Mouse (Mus musculus): ENCODE measurements around the gene Rps18.
"Not testable (repeated sequence)": the region's sequence is repeated elsewhere in the genome, so short reads cannot be mapped to it uniquely, and the experiment has no call there.

The Rps18 gene

DNA sequence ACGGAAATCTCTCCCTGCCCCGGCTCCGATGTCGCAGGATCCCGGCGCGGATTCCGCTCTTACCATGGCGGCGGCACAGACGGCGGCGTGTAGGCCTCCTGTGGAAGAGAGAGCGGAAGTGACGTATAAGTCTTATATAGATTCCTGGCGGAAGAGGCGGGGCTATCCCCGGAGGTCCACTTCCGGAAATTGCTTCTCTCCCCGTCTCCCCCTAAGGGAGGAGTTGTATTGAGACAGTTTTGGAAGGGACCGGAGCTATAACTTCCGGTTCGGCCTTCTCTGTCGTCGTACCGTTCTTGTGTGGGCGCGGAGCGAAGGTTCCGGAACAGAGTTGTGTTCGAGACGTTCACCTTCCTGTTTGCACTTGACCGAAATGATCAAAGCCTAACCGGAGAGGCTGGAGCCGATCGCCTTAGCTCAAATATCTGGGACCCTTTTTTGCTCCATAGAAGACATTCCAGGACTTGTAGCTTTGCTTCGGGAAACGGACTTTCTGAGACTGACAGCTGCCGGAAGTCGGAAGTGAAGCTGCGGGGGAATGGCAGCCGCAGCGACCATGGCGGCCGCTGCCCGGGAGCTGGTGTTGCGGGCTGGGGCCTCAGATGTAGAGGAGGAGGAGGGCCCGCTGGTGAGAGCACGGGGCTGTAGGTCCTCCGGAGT is at the start of gene Rps18, which contains the start of gene Vps52:
Rps18 (minus strand) TSS at position 447 of the 660 bp plus-strand sequence.
Vps52 (plus strand) TSS at position 258 of the 660 bp plus-strand sequence.
- peak; percentile 99 for DNase-seq (ENCODE audit: extremely low spot score, low read depth, low spot score)

DNA sequence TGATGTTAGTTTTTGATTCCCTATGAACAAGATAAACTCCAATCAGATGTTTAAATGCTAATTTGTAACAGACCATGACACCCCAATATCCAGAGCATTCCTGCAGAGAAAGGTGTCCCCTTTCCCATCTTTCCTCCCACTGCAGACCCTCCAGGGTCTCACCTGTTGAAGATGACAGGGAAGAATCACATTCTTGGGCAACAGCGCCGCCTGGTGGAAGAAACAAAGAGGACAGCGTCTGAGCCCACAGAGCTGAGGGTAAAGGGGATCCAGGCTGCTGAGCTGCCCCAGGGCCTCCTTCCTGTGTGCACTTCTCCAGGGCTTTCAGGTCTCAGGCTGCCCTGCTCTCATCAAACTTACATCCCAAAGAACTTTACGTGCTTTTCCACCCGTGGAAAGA is 47.6 kb upstream of the Rps18 start:
- DNase-seq (ENCODE audit: extremely low spot score, low read depth, low spot score), result no peak

DNA sequence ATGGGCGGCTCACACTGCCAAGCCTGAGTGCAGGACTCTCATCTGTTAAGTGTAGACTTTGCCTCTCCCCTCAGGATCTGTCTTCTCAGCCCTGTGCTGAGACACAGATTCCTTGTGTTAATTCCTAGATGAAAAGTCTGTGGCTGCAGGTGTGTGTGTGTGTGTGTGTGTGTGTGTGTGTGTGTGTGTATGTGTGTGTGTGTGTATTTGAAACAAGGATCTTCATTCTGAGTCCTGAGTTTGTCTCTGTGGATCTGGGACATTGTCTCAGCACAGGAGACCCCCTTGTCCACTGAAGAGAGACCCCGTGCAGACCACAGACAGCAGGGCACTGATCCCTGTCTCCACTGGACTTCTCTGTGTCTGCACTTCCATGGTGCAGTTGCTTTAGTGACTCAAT is 45.0 kb upstream of the Rps18 start:
- not testable (repeated sequence) for DNase-seq (ENCODE audit: extremely low spot score, low read depth, low spot score)

DNA sequence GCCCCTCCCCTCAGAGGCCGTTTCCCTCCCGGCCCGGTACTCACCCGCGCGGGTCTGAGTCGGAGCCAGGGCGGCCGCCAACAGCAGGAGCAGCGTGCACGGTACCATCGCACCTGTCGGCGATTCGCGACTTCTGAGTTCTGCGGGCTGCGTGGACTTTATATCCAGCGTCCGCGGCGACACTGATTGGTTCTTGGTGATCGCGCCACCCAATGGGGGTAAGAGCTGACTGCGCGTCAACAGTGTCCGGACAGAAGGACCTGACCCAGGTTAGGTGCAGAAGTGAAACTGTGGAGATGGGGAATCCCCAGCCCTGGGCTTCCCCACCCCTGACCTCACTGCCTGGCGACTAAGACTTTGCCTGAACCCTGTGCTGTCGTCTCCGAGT is 44.3 kb upstream of the Rps18 start, which contains the start of gene H2-K1:
H2-K1 (minus strand) TSS at position 198 of the 388 bp plus-strand sequence.
- DNase-seq (ENCODE audit: extremely low spot score, low read depth, low spot score), result peak; percentile 44

DNA sequence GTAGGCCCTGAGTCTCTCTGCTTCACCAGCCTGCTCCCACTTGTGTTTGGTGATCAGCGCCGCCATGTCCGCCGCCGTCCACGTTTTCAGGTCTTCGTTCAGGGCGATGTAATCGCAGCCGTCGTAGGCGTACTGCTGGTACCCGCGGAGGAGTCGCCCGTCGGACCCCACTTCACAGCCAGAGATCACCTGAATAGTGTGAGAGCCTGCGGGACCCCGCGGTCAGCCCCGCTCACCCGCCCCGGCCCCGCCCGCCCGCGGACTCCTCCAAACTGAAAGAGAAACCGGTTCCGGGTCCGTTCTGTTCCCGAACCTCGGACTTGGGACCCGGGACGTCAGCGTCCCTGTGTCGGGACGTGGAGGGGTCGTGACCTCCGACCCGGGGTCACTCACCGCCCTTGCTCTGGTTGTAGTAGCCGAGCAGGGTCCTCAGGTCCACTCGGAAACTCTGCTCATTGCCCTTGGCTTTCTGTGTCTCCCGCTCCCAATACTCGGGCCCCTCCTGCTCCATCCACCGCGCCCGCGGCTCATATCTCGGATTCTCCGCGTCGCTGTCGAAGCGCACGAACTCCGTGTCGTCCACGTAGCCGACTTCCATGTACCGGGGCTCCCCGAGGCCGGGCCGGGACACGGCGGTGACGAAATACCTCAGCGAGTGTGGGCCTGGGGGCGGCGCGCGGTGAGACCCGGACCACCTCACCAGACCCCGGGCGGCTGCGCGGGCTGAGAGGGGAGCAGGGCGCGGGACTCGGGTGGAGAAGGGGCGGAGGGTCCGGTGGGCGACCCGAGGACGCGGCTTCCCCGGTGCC is 43.7 kb upstream of the Rps18 start:
- DNase-seq (ENCODE audit: extremely low spot score, low read depth, low spot score), result no peak

DNA sequence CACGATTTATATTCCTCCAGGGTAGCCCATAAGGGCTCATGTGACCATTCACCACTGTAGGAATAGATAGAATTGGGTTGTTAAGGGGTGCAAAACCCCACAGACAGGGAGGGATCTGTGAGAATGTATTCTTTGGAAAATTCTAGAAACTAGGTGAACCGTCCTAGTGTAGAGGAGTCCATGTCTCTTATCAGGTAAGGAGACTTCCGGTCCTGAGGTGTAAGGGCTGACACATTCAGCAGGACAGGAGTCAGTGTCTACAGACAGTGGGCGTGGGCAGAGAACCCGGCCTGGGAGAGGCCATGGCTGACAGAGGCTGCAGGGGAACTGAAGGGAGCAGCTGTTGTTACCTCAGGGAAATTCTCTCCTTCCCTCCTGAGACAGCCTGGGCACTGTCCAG is 42.9 kb upstream of the Rps18 start:
- DNase-seq (ENCODE audit: extremely low spot score, low read depth, low spot score), result not testable (repeated sequence)

DNA sequence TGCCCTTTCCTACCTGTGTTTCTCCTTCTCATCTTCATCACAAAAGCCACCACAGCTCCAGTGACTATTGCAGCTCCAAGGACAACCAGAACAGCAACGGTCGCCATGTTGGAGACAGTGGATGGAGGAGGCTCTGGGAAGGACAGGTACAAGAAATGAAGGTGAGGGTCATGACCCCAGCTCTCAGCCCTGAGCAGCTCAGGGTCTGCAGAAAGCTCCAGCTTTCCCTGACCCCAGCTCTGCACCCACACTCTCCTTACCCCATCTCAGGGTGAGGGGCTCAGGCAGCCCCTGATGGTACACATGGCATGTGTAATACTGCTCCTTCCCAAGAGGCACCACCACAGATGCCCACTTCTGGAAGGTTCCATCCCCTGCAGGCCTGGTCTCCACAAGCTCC is 41.2 kb upstream of the Rps18 start:
- not testable (repeated sequence) for DNase-seq (ENCODE audit: extremely low spot score, low read depth, low spot score)

DNA sequence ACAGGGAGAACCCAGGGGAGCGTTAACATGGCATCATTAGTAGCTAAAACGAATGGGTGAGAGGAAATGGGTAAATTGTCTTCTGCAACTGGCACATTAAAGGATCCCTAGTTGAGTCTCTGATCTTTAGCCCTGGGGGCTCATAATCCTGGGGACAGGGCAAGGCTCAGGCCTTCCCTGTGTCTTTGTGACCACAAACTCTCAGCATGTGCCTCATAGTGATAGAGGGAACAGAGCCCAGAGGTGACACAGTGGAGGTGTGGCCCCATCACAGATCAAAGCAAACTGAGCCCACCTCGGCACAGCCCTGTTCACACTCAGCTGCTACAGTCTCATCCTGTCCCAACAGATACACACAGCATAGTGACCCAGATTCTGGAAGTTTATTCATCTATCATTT is 39.9 kb upstream of the Rps18 start:
- no peak for DNase-seq (ENCODE audit: extremely low spot score, low read depth, low spot score)

DNA sequence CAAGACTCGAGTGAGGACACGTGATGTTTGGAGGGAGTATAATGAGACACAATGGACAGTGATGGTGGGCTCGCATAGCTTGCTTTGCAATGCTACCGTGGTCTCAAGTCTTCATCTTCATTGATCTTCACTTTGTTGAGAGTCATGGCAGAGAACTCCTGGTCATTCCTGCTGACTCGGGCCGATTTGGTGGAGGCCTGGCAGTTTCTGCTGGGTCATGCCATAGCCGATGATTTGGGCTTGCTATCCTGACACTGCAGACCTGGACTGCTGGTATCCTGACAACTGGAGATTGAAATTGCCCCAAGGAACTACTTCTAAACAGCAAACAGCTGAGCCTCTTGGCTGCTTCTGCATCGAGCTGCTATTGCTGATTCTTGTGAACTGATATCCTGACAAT is 39.2 kb upstream of the Rps18 start:
- DNase-seq (ENCODE audit: extremely low spot score, low read depth, low spot score), result no peak

DNA sequence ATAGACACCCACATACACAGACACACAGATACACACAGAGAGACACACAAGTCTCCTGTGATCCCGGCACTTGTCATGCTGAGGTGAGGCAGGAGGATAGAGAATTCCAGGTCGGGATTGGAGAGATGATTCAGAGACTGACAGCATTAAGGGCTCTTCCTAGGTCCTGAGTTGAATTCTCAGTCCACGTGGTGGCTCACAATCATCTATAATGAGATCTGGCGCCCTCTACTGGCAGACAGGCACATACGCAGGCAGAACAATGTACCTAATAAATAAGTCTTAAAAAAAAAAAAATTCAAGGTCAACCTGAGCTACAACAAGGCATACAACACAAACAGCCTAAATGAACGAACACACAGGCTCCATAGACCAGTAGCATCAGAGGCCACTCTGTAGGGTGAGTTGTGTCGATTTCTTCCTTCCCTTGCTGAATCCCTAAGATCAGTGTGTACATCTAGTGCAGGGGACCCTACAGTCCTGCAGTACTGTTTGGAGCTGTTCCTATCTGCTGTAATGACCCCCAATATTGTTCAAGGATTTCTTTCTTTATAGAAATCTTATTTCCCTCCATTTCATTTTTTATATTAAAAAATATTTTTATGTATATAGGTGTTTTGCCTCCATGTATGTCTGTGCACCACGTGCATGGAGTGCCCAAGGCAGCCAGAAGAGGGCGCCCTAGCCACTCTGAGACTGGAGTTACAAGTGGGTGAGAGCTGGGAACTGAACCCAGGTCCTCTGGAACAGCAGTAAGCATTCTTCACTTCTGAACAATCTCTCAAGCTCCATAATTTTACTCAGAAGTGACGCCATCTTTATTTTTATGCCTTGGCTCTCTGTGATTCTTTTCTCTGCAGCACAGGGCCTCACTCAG is 36.2 kb upstream of the Rps18 start:
- DNase-seq (ENCODE audit: extremely low spot score, low read depth, low spot score), result no peak

DNA sequence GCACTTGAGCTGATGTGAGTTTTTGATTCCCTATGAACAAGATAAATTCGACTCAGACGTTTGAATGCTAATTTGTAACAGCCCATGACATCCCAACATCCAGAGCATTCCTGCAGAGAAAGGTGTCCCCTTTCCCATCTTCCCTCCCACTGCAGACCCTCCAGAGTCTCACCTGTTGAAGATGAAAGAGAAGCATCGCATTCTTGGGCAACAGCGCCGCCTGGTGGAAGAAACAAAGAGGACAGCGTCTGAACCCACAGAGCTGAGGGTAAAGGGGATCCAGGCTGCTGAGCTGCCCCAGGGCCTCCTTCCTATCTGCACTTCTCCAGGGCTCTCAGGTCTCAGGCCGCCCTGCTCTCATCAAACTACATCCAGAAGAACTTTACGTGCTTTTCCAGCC is 26.3 kb upstream of the Rps18 start:
- DNase-seq (ENCODE audit: extremely low spot score, low read depth, low spot score), result not testable (repeated sequence)

DNA sequence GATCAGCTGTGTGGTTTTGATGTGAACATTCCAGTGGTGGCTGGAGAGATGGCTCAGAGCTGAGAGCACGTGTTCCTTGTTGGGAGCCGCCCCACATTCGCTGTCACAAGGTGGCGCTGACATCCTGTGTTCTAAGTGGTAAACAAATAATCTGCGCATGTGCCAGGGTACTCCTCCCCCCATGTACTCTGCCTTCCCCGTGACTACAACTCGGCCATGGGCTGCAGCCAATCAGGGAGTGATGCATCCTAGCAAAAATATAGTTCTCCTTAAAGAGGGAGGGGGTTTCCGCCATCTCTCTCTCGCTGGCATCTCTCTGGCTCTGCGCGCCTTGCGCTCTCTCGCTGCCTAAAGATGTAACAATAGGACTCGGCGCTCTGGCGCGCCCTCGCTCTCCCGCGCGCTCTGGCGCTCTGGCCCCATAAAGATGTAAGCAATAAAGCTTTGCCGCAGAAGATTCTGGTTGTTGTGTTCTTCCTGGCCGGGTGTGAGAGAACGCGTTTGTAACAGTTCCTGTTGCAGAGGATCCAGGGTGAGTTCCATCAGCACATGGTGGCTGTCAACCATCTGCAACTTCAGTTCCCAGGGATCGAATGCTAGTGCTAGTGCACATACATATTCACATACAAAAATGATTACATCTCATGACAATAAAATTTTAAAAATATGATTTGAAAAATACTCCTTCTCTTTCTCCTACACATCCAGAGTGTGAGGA is 25.6 kb upstream of the Rps18 start:
- not testable (repeated sequence) for DNase-seq (ENCODE audit: extremely low spot score, low read depth, low spot score)

DNA sequence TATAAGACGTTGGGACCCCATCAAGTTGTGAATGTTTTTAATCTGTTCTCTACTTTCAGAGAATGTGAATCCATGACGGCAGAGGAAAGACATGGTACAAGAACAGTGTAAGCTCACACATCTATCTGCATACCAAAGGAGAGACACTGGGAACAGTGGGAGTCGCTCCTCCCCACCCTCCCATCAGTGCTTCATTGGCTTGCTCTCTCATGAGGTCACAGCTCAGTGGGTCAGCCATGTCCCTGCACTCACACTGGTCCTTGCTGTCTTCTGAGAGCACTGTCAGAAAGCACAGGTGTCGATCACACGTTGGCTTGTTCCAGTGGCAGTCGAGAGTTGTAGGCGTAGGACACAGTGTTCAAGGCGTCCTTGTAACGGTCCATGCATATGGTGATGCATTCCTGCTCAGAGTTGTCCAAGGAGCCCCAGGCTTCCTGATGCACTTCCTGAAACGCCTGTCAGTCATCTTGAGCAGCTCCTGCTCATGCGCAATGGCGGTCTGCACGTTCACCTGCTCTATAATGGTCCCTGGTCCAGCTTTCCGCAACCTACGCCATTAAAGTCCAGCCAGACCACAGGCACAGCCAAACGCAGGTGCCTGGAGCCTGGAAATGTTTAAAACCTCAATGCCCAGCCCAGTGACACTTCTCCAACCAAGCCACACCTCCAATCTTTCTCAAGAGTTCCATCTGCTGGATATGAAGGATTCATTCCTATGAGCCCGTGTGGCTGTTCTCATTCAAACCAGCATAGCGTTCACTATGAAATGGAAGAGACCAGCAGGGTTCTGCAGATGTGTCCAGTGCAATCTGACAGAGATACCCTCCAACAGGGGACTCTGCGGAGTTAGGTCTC is 24.6 kb upstream of the Rps18 start:
- no peak for DNase-seq (ENCODE audit: extremely low spot score, low read depth, low spot score)

DNA sequence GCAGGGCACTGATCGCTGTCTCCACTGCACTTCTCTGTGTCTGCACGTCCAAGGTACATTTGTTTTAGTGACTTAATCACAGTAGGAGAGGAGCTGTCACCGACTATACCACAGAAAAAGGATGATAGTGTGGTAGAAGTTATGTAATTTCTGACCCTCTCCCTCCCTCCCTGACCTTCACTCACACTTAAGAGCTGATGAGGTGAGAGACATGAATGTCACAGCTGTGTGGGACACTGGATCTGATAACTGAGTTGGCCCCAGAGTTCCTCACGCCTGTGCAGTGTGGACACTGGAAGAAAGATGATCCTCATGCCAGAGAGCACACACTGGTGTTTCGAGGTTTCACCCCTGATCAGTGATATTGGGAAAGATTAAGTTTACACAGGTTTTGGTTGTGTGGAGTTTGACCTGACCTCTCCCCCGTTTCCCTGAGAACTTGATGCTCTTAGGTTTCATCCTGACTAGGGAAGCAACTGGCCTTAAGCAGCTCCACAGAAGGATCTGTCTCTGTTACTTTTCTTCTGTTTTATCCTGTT is 23.8 kb upstream of the Rps18 start:
- DNase-seq (ENCODE audit: extremely low spot score, low read depth, low spot score), result no peak

DNA sequence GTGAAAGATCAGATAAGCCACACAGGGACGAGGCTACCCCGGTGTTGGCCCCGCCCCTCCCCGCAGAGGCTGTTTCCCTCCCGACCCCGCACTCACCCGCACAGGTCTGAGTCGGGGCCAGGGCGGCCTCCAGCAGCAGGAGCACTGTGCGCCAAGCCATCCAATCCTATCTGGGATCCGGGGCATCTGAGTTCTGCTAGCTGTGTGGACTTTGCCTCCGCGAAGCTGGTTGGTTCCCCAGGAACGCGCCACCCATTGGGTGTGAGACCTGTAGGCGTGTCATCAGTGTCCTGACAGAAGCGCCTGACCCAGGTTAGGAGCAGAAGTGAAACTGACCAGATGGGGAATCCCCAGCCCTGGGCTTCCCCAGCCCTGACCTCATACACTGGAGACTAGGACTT is 22.8 kb upstream of the Rps18 start:
- no peak for DNase-seq (ENCODE audit: extremely low spot score, low read depth, low spot score)

DNA sequence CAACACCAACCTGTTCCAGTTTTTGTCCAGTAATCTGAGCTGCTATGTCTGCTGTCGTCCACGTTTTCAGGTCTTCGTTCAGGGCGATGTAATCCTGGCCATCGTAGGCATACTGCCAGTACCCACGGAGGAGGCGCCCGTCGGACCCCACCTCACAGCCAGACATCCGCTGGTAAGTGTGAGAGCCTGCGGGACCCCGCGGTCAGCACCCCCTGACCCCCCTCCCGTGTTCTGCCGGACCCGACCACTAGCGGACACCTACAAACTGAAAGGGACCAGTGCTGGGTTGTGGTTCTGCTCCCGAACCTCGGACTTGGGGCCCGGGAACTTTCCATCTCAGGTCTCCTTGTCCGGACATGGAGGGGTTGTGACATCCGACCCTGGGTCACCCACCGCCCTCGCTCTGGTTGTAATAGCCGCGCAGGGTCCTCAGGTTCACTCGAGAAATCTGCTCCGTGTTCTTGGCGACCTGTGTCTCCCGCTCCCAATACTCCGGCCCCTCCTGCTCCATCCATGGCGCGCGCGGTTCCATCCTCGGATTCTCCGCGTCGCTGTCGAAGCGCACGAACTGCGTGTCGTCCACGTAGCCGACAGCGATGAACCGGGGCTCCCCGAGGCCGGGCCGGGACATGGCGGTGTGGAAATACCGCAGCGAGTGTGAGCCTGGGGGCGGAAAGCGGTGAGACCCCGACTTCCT is 22.2 kb upstream of the Rps18 start:
- DNase-seq (ENCODE audit: extremely low spot score, low read depth, low spot score), result no peak

DNA sequence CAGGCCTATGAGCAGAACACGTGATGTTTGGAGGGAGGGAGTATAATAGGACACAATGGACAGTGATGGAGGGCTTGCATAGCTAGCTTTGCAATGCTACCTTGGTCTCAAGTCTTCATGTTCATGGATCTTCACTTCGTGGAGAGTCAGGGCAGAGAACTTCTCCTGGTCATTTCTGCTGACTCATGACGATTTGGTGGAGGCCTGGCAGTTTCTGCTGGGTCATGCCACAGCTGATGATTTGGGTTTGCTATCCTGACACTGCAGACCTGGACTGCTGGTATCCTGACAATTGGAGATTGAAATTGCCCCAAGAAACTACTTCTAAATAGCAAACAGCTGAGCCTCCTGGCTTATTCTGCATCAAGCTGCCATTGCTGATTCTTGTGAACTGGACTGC is 17.8 kb upstream of the Rps18 start:
- no peak for DNase-seq (ENCODE audit: extremely low spot score, low read depth, low spot score)

DNA sequence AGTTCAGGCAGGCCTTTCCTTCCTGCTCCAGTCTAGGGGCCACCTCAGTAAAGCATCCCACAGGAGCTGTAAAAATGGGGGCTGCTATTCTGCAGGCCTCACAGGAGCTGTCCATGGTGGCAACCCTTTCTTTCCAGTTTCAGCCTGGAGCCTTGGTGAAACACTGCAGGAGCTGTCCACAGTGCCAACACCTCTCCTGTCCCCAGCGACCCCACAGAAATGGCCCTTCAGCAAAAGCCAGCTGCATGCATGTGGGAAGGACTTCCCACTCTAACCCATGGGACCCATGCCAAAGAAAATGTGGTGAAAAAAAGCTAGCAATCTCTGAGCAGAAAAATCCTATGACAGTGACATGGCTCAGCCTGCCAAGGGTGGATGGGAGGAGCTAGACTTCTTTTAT is 16.9 kb upstream of the Rps18 start:
- DNase-seq (ENCODE audit: extremely low spot score, low read depth, low spot score), result no peak

DNA sequence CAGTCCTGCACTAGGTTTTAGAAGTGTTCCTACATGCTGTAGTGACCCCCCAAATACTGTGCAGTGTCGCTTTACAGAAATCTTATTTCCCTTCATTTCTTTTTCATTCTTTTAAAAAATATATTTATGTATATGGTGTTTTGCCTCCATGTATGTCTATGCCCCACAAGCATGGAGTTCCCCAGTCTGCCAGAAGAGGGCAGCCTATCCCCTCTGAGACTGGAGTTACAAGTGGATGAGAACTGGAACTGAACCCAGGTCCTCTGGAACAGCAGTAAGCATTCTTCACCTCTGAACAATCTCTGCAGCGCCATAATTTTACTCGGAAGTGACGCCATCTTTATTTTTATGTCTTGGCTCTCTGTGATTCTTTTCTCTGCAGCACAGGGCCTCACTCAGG is 13.6 kb upstream of the Rps18 start:
- no peak for DNase-seq (ENCODE audit: extremely low spot score, low read depth, low spot score)

Measured in hindlimb bud, embryonic 11.5 days (tissue).